Mouse (Mus musculus) bone marrow, adult 2 months (tissue): ENCODE measurements around the gene Arhgap4.

Experiments
- CTCF ChIP-seq: fragments of 200-500 bp; IDR thresholded peaks from 2 replicates; pipeline ENCODE4 v1.5.1; 2011; ENCODE audit warnings: low read length, control low read depth; ENCODE audit not compliant: control insufficient read depth, insufficient read depth
- POLR2A ChIP-seq: fragments of 200-500 bp; IDR thresholded peaks from 2 replicates; pipeline ENCODE4 v1.6.1; 2011; ENCODE audit warnings: low read depth, mild to moderate bottlenecking, control low read depth, low read length, borderline replicate concordance; ENCODE audit not compliant: control insufficient read depth

DNA sequence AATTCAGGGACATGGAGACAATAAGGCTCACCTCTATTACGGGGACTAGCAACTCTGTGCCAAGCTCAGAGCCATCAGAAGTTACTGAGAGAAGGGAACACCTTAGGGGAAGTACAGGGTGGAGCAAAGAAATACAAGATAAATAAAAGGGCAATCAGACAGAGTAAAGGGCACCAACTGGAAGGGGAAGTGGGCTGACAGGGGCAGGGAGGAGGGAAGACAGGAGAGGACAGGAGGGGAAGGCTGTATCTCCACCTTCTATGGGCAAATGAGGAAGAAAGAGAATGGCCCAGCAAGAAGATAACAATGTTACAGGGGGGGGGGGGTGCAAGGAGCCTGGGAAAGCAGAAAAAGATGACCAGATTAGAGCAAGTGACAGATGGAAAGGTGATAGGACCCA lies 44.7 kb downstream of the Arhgap4 start:
- TF ChIP-seq CTCF (no peak), POLR2A (no peak)
